Comparison of ENCODE assay signal across 8 mouse cellular contexts in genomic region chr11:32225222-32226104, GRCm38 (mm10). TPM values are rescaled to one million over a fixed set of nuclear protein-coding genes. Genes with fewer than 3 reads are reported as not detected.
DNase-seq lines count a peak whose midpoint lies in the region; ATAC-seq lines count a peak whose summit lies in the region.

No protein-coding gene starts in this region.

- 0 out of 2 replicates have a peak overlapping the region, but pooled peaks have one; percentile 5 for H3K9ac ChIP-seq in forebrain, embryonic 14.5 days (ENCODE audit: low read length)
- H3K9ac ChIP-seq in hindbrain, embryonic 16.5 days (ENCODE audit: low read depth, low read length) = no peak overlapping the region
- peak overlapping the region; percentile 53 for H3K9ac ChIP-seq in lung, embryonic 16.5 days (ENCODE audit: low read length)

- H3K4me3 ChIP-seq in forebrain, embryonic 14.5 days (ENCODE audit: low read depth, low read length) = no peak overlapping the region
- H3K4me3 ChIP-seq in hindbrain, embryonic 16.5 days (ENCODE audit: low read length) = no peak overlapping the region
- H3K4me3 ChIP-seq in lung, embryonic 16.5 days (ENCODE audit: low read length) = no peak overlapping the region

- 0 out of 2 replicates have a peak, but pooled peaks cover 9% of the 10 kb centered on the region for H3K36me3 ChIP-seq in forebrain, embryonic 14.5 days (ENCODE audit: control insufficient read depth, insufficient read depth, low read length)
- H3K36me3 ChIP-seq in hindbrain, embryonic 16.5 days (ENCODE audit: control insufficient read depth, insufficient read depth, low read length) = peaks cover under 1% of the 10 kb centered on the region; the same call in 1 of the 2 replicates
- peaks cover 3% of the 10 kb centered on the region for H3K36me3 ChIP-seq in lung, embryonic 16.5 days (ENCODE audit: control insufficient read depth, insufficient read depth, low read length)

- no peak for ATAC-seq in forebrain, embryonic 14.5 days
- ATAC-seq in hindbrain, embryonic 16.5 days = no peak
- ATAC-seq in lung, embryonic 16.5 days (ENCODE audit: low read depth) = peak; percentile 27

- peak overlapping the region; percentile 28; the same call in 1 of the 2 replicates for H3K27ac ChIP-seq in forebrain, embryonic 14.5 days (ENCODE audit: low read depth, low read length)
- H3K27ac ChIP-seq in hindbrain, embryonic 16.5 days (ENCODE audit: low read depth, low read length) = peak overlapping the region; percentile 83
- peak overlapping the region; percentile 96 for H3K27ac ChIP-seq in lung, embryonic 16.5 days (ENCODE audit: low read length)

- peak; percentile 23 for DNase-seq in cerebellum, adult 8-10 months
- DNase-seq in cerebellum, postnatal 36 days = no peak
- peak; percentile 71 for DNase-seq in 416B (ENCODE audit: low read depth)
- DNase-seq in forebrain, embryonic 14.5 days (ENCODE audit: low spot score) = no peak
- no peak for DNase-seq in Muller cell, postnatal 12 days (ENCODE audit: inconsistent ontology term)
- DNase-seq in c-Kit-positive CD71-positive TER-119-positive erythroid progenitor cells, embryonic 14.5 days (ENCODE audit: low spot score) = no peak

- peaks cover 16% of the 10 kb centered on the region for H3K27me3 ChIP-seq in forebrain, embryonic 14.5 days (replicated peaks; ENCODE audit: control insufficient read depth, insufficient read depth, low read length)
- H3K27me3 ChIP-seq in hindbrain, embryonic 16.5 days (replicated peaks; ENCODE audit: control insufficient read depth, insufficient read depth, low read length) = no peaks in the 10 kb centered on the region; the same call in 1 of the 2 replicates
- H3K27me3 ChIP-seq in lung, embryonic 16.5 days (ENCODE audit: control insufficient read depth, insufficient read depth, low read depth, low read length) = no peaks in the 10 kb centered on the region

- H3K4me1 ChIP-seq in forebrain, embryonic 14.5 days (ENCODE audit: control insufficient read depth, insufficient read depth, low read length) = peaks cover 27% of the 10 kb centered on the region
- H3K4me1 ChIP-seq in hindbrain, embryonic 16.5 days (ENCODE audit: control insufficient read depth, insufficient read depth, low read depth, low read length) = peaks cover 44% of the 10 kb centered on the region
- H3K4me1 ChIP-seq in lung, embryonic 16.5 days (replicated peaks; ENCODE audit: control insufficient read depth, insufficient read depth, low read length) = peaks cover 51% of the 10 kb centered on the region

- no peak overlapping the region for H3K4me2 ChIP-seq in forebrain, embryonic 14.5 days (ENCODE audit: low read length)
- H3K4me2 ChIP-seq in hindbrain, embryonic 16.5 days (ENCODE audit: low read length) = no peak overlapping the region
- peak overlapping the region; percentile 25 for H3K4me2 ChIP-seq in lung, embryonic 16.5 days (ENCODE audit: low read depth, low read length)

- WGBS in forebrain, embryonic 14.5 days = 63% methylated on average over 7 of the region's 7 CpGs
- 60% methylated on average over 7 of the region's 7 CpGs for WGBS in hindbrain, embryonic 16.5 days
- WGBS in lung, embryonic 16.5 days = 44% methylated on average over 7 of the region's 7 CpGs

- no peaks in the 10 kb centered on the region for H3K9me3 ChIP-seq in forebrain, embryonic 14.5 days (replicated peaks; ENCODE audit: control insufficient read depth, low read length)
- no peaks in the 10 kb centered on the region for H3K9me3 ChIP-seq in hindbrain, embryonic 16.5 days (ENCODE audit: control insufficient read depth, low read length)
- H3K9me3 ChIP-seq in lung, embryonic 16.5 days (ENCODE audit: control insufficient read depth, low read length) = no peaks in the 10 kb centered on the region

RNA-seq across cellular contexts. Expression of gene Mpg, which starts 0.8 kb away (rescaled TPM):
- polyA plus RNA-seq in forebrain, embryonic 14.5 days (2014; fragmentation: Nextera tagmentation; extraction: Ambion mirVana) = 31.2 and 32.6 TPM in 2 replicates
- polyA plus RNA-seq in hindbrain, embryonic 16.5 days (2015; fragmentation: Nextera tagmentation; extraction: Ambion mirVana) = 34.7 and 35.0 TPM in 2 replicates
- 35.9 and 37.9 TPM in 2 replicates for polyA plus RNA-seq in lung, embryonic 16.5 days (2015; fragmentation: Nextera tagmentation; extraction: Ambion mirVana)

RNA-seq across cellular contexts. Expression of gene Rhbdf1, which starts 3.4 kb away (rescaled TPM):
- 9.9 and 13.7 TPM in 2 replicates for polyA plus RNA-seq in forebrain, embryonic 14.5 days (2014; fragmentation: Nextera tagmentation; extraction: Ambion mirVana)
- polyA plus RNA-seq in hindbrain, embryonic 16.5 days (2015; fragmentation: Nextera tagmentation; extraction: Ambion mirVana) = 27.1 and 28.7 TPM in 2 replicates
- polyA plus RNA-seq in lung, embryonic 16.5 days (2015; fragmentation: Nextera tagmentation; extraction: Ambion mirVana) = 70.9 and 71.2 TPM in 2 replicates

RNA-seq across cellular contexts. Expression of gene Snrnp25, which starts 20.2 kb away (rescaled TPM):
- 59.8 and 67.0 TPM in 2 replicates for polyA plus RNA-seq in forebrain, embryonic 14.5 days (2014; fragmentation: Nextera tagmentation; extraction: Ambion mirVana)
- polyA plus RNA-seq in hindbrain, embryonic 16.5 days (2015; fragmentation: Nextera tagmentation; extraction: Ambion mirVana) = 45.6 and 49.9 TPM in 2 replicates
- 49.2 and 52.1 TPM in 2 replicates for polyA plus RNA-seq in lung, embryonic 16.5 days (2015; fragmentation: Nextera tagmentation; extraction: Ambion mirVana)

RNA-seq across cellular contexts. Expression of gene Il9r, which starts 25.4 kb away (rescaled TPM):
- not detected in 2 replicates for polyA plus RNA-seq in forebrain, embryonic 14.5 days (2014; fragmentation: Nextera tagmentation; extraction: Ambion mirVana)
- not detected in 2 replicates for polyA plus RNA-seq in hindbrain, embryonic 16.5 days (2015; fragmentation: Nextera tagmentation; extraction: Ambion mirVana)
- polyA plus RNA-seq in lung, embryonic 16.5 days (2015; fragmentation: Nextera tagmentation; extraction: Ambion mirVana) = 0.06 and 0.23 TPM in 2 replicates

RNA-seq across cellular contexts. Expression of gene Nprl3, which starts 42.0 kb away (rescaled TPM):
- polyA plus RNA-seq in forebrain, embryonic 14.5 days (2014; fragmentation: Nextera tagmentation; extraction: Ambion mirVana) = 27.9 and 28.1 TPM in 2 replicates
- polyA plus RNA-seq in hindbrain, embryonic 16.5 days (2015; fragmentation: Nextera tagmentation; extraction: Ambion mirVana) = 42.6 and 43.9 TPM in 2 replicates
- 45.2 and 46.2 TPM in 2 replicates for polyA plus RNA-seq in lung, embryonic 16.5 days (2015; fragmentation: Nextera tagmentation; extraction: Ambion mirVana)

Comparison
In these comparisons a context has a peak if more than half of its experiments do, and no peak if none do; other contexts are left out.
1. DNase-seq: peak in cerebellum, adult 8-10 months (single experiment) and 416B (single experiment); none in cerebellum, postnatal 36 days (0 of 2), forebrain, embryonic 14.5 days (single experiment), Muller cell, postnatal 12 days (single experiment) and c-Kit-positive CD71-positive TER-119-positive erythroid progenitor cells, embryonic 14.5 days (single experiment).
2. H3K27ac ChIP-seq: peak in every context shown above with its lines; median percentile 96 in lung, embryonic 16.5 days; 83 in hindbrain, embryonic 16.5 days; 28 in forebrain, embryonic 14.5 days.